In genomic region chr15:27583042-27583441, GRCm38 (mm10) we compare ENCODE assay signal across 10 mouse cellular contexts. TPM values are rescaled to one million over a fixed set of nuclear protein-coding genes. Genes with fewer than 3 reads are reported as not detected.
DNase-seq lines count a peak whose midpoint lies in the region; TF ChIP-seq lines count a peak whose summit lies in the region.
"Had no signal": no experiment of that assay in that cellular context is flagged by ENCODE, and none has a peak within 500 bp of the region (broad histone marks: within the 10 kb centered on the region; RNA-seq: fewer than 3 reads in every experiment).

No protein-coding gene starts in this region.

- TF ChIP-seq CTCF in MEL (IDR thresholded peaks at IDR 0.05 in 2 of 3, conservative IDR thresholded peaks at IDR 0.05 in 1 of 3; ENCODE audit: control insufficient read depth in 1 of 3, insufficient read depth in 1 of 3, low read depth in 2 of 3, low read length in 3 of 3, poor library complexity in 1 of 3, severe bottlenecking in 1 of 3): peak in 2 of 3 experiments; percentile 21 to 56; a peak in 3 of 6 replicates

- no peaks in the 10 kb centered on the region for H3K27me3 ChIP-seq in MEL (ENCODE audit: control insufficient read depth in 1 of 2, insufficient read depth in 2 of 2, low read length in 2 of 2)
- H3K27me3 ChIP-seq: embryonic facial prominence, embryonic 12.5 days; stomach, embryonic 15.5 days had no signal

- no peaks in the 10 kb centered on the region for H3K4me1 ChIP-seq in MEL (ENCODE audit: control insufficient read depth in 1 of 2, insufficient read depth in 2 of 2, low read length in 2 of 2)
- H3K4me1 ChIP-seq: embryonic facial prominence, embryonic 12.5 days; stomach, embryonic 15.5 days had no signal

- no peak overlapping the region for H3K9ac ChIP-seq in MEL (ENCODE audit: control insufficient read depth, low read depth, low read length, poor library complexity, severe bottlenecking)
- H3K9ac ChIP-seq: embryonic facial prominence, embryonic 12.5 days; stomach, embryonic 15.5 days had no signal

- no peaks in the 10 kb centered on the region for H3K79me2 ChIP-seq in MEL (ENCODE audit: control insufficient read depth, insufficient read depth, low read length, poor library complexity)

- no peaks in the 10 kb centered on the region for H3K9me3 ChIP-seq in MEL (replicated peaks; ENCODE audit: insufficient read depth, low read length)
- H3K9me3 ChIP-seq: embryonic facial prominence, embryonic 12.5 days; stomach, embryonic 15.5 days had no signal

- no peak overlapping the region for H3K27ac ChIP-seq in MEL (ENCODE audit: control insufficient read depth, low read depth, low read length)
- H3K27ac ChIP-seq: embryonic facial prominence, embryonic 12.5 days; stomach, embryonic 15.5 days had no signal

- H3K4me3 ChIP-seq in MEL (ENCODE audit: control insufficient read depth in 1 of 2, insufficient read depth in 1 of 2, low read depth in 2 of 2, low read length in 2 of 2): no peak overlapping the region
- H3K4me3 ChIP-seq: embryonic facial prominence, embryonic 12.5 days; stomach, embryonic 15.5 days had no signal

- peak; percentile 61 for DNase-seq in left cerebral cortex, adult 11 months (ENCODE audit: low spot score)
- DNase-seq in left cerebral cortex, adult 8-10 months (ENCODE audit: low spot score in 2 of 2): no peak
- peak; percentile 27 for DNase-seq in MEL (ENCODE audit: low read depth, low spot score)
- peak; percentile 15 for DNase-seq in c-Kit-positive CD71-positive TER-119-negative erythroid progenitor cells, embryonic 14.5 days (ENCODE audit: low read depth)
- peak; percentile 64 for DNase-seq in gastrocnemius, postnatal 14 days
- DNase-seq in layer of hippocampus, adult 9-11 months: peak; percentile 76
- DNase-seq in naive thymus-derived CD4-positive, alpha-beta T cell, adult 2 months (ENCODE audit: low read depth): peak; percentile 60
- no peak for DNase-seq in spleen, adult 18-20 months

- no peak for TF ChIP-seq POLR2A in MEL (IDR thresholded peaks at IDR 0.05; ENCODE audit: control insufficient read depth in 1 of 2, insufficient read depth in 1 of 2, low read depth in 1 of 2, low read length in 2 of 2, poor library complexity in 1 of 2)

- intact Hi-C loops in gastrocnemius, postnatal 14 days (cut with DNase I; ENCODE audit: low total_unique reads): no loop called here

- no peak for TF ChIP-seq EP300 in MEL (IDR thresholded peaks at IDR 0.05; ENCODE audit: low read depth in 1 of 2, low read length in 2 of 2)

- H3K36me3 ChIP-seq in MEL (ENCODE audit: control insufficient read depth in 1 of 2, insufficient read depth in 2 of 2, low read length in 2 of 2): no peaks in the 10 kb centered on the region
- H3K36me3 ChIP-seq: embryonic facial prominence, embryonic 12.5 days; stomach, embryonic 15.5 days had no signal

- peak; percentile 12 for TF ChIP-seq RAD21 in MEL (IDR thresholded peaks at IDR 0.05; ENCODE audit: low read depth, low read length)

TF ChIP-seq in MEL, 35 proteins besides CTCF, POLR2A, EP300 and RAD21:
- no peak for TF ChIP-seq POLR2AphosphoS2 (IDR thresholded peaks at IDR 0.05; ENCODE audit: low read length)
- TF ChIP-seq RCOR1 (IDR thresholded peaks at IDR 0.05; ENCODE audit: low read depth, low read length): no peak
- TF ChIP-seq ZKSCAN1 (IDR thresholded peaks at IDR 0.05; ENCODE audit: low read depth, low read length): no peak
- TF ChIP-seq MAX (IDR thresholded peaks at IDR 0.05; ENCODE audit: low read length): no peak
- TF ChIP-seq NELFE (IDR thresholded peaks at IDR 0.05; ENCODE audit: low read depth, low read length): no peak
- no peak for TF ChIP-seq GABPA (IDR thresholded peaks at IDR 0.05; ENCODE audit: low read depth, low read length)

RNA-seq across cellular contexts. Expression of gene Otulin, which starts 47.5 kb away (rescaled TPM):
- total RNA-seq in left cerebral cortex, adult 8-10 months (2022): 10 to 100 TPM; 21.1 to 24.9 (median 21.9) TPM
- total RNA-seq in MEL (2012; rRNA removed): 64.2 and 65.5 TPM in 2 replicates
- 10 to 100 TPM in 1 of 2 experiments, not detected in 1; 70.6 TPM for polyA plus RNA-seq in MEL (2012; ENCODE audit: insufficient read depth in 1 of 2, insufficient read length in 2 of 2, low read depth in 1 of 2, low replicate concordance in 2 of 2, missing spikeins in 1 of 2)
- total RNA-seq in gastrocnemius, postnatal 14 days (2021): 10 to 100 TPM; 14.9 to 17.4 TPM

Comparison
In these comparisons a context has a peak if more than half of its experiments do, and no peak if none do; other contexts are left out.
1. DNase-seq: peak in left cerebral cortex, adult 11 months (single experiment), MEL (single experiment), c-Kit-positive CD71-positive TER-119-negative erythroid progenitor cells, embryonic 14.5 days (single experiment), gastrocnemius, postnatal 14 days (single experiment), layer of hippocampus, adult 9-11 months (single experiment) and naive thymus-derived CD4-positive, alpha-beta T cell, adult 2 months (single experiment); none in left cerebral cortex, adult 8-10 months (0 of 2) and spleen, adult 18-20 months (0 of 2).